15 mouse cellular contexts compared by ENCODE assay signal in the genomic region with DNA sequence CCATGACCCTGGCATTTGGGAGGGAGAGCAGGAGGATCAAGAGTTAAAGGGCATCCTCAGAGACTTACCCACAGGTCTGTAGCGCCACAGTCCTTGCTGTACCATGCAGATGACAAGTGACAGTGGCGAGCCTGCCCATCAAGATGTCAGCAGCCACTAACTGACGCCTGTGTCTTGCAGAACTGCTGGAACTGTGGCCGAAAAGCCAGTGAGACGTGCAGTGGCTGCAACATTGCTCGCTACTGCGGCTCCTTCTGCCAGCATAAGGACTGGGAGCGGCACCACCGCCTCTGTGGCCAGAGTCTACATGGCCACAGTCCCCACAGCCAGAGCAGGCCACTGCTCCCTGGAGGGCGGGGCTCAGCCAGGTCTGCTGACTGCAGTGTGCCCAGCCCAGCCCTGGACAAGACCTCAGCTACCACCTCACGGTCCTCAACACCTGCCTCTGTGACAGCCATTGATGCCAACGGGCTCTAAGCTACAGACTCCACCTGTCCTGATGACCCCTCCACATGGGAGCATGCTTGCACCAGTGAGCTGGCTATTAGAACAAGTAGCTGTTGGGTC. TPM values are rescaled to one million over a fixed set of nuclear protein-coding genes. Genes with fewer than 3 reads are reported as not detected.
"Had no signal": no experiment of that assay in that cellular context is flagged by ENCODE, and none has a peak within 500 bp of the region (broad histone marks: within the 10 kb centered on the region; RNA-seq: fewer than 3 reads in every experiment).

No protein-coding gene starts in this region.

- H3K4me3 ChIP-seq: left cerebral cortex, adult 2 months; limb, embryonic 10.5 days had no signal

- H3K27ac ChIP-seq: left cerebral cortex, adult 2 months; limb, embryonic 10.5 days; liver, embryonic 14.5 days had no signal

- ATAC-seq: lung, postnatal 0 days; midbrain, embryonic 16.5 days had no signal

- H3K4me1 ChIP-seq: limb, embryonic 10.5 days had no signal

- H3K9ac ChIP-seq: liver, embryonic 14.5 days had no signal

- H3K9me3 ChIP-seq: limb, embryonic 10.5 days had no signal

- H3K4me2 ChIP-seq: midbrain, embryonic 11.5 days had no signal

- DNase-seq: kidney, adult 8-10 months; kidney, postnatal 25 days; lung, adult 2 months; lung, postnatal 36 days; right cerebral cortex, postnatal 14 days; thymus, postnatal 36 days had no signal

RNA-seq across cellular contexts. Expression of a gene that starts 12.1 kb away (rescaled TPM):
- total RNA-seq: megakaryocyte progenitor cell, adult 5-6 weeks had no signal
- polyA plus RNA-seq: lung, adult 2 months had no signal

RNA-seq across cellular contexts. Expression of a gene that starts 16.8 kb away (rescaled TPM):
- total RNA-seq: layer of hippocampus, postnatal 25 days; left cerebral cortex, adult 2 months; left cerebral cortex, postnatal 14 days; megakaryocyte progenitor cell, adult 5-6 weeks had no signal
- polyA plus RNA-seq: liver, embryonic 14.5 days; lung, postnatal 0 days; midbrain, embryonic 11.5 days had no signal
